Mouse (Mus musculus) hindbrain, embryonic 11.5 days (tissue): Measurements from ENCODE around the gene Zmym6. TPM values are rescaled to one million over a fixed set of nuclear protein-coding genes. Genes with fewer than 3 reads are reported as not detected.

Experiments
- ATAC-seq: fragments of 200-750 bp; cut with Nextera tagmentation; 2 replicates; pipeline ENCODE4 v1.8.0; 2017; ENCODE audit warnings: mild to moderate bottlenecking, moderate TSS enrichment, moderate library complexity; ENCODE audit not compliant: low FRiP score
- DNase-seq: peaks from one replicate; pipeline ENCODE4 v3.0.0-alpha.2; 2015; ENCODE audit warnings: low spot score
- H3K27ac ChIP-seq: fragments of 300-500 bp; sonication (generic); 2 replicates; pipeline ENCODE4 v1.5.1; 2014; ENCODE audit warnings: mild to moderate bottlenecking, low read depth, low read length
- H3K27me3 ChIP-seq: fragments of 300-500 bp; sonication (generic); 2 replicates; pipeline ENCODE4 v1.6.1; 2014; ENCODE audit warnings: mild to moderate bottlenecking, low read length, moderate library complexity, mixed read lengths; ENCODE audit not compliant: control insufficient read depth, insufficient read depth
- H3K36me3 ChIP-seq: fragments of 300-500 bp; sonication (generic); 2 replicates; pipeline ENCODE4 v1.6.1; 2014; ENCODE audit warnings: mild to moderate bottlenecking, low read length, moderate library complexity, mixed read lengths; ENCODE audit not compliant: control insufficient read depth, insufficient read depth
- H3K4me1 ChIP-seq: fragments of 300-500 bp; sonication (generic); replicated peaks from 2 replicates; pipeline ENCODE4 v1.6.1; 2014; ENCODE audit warnings: low read length, mixed read lengths; ENCODE audit not compliant: control insufficient read depth, insufficient read depth
- H3K4me2 ChIP-seq: fragments of 300-500 bp; sonication (generic); replicated peaks from 2 replicates; pipeline ENCODE4 v1.6.1; 2014; ENCODE audit warnings: mild to moderate bottlenecking, low read depth, low read length
- H3K4me3 ChIP-seq: fragments of 300-500 bp; sonication (generic); 2 replicates; pipeline ENCODE4 v1.5.1; 2014; ENCODE audit warnings: low read depth, low read length
- H3K9ac ChIP-seq: fragments of 300-500 bp; sonication (generic); 2 replicates; pipeline ENCODE4 v1.6.1; 2014; ENCODE audit warnings: low read depth, low read length
- H3K9me3 ChIP-seq: fragments of 300-500 bp; sonication (generic); 2 replicates; pipeline ENCODE4 v1.6.1; 2016; ENCODE audit warnings: low read length; ENCODE audit not compliant: control insufficient read depth
- WGBS: fragments of 180-500 bp; shearing (Covaris S2); extraction: QIAGEN DNeasy Blood & Tissue Kit; methylation state at CpG from one replicate; pipeline ENCODE4 v1.1.7; 2014; 5-methylcytosine and 5-hydroxymethylcytosine counted together
- polyA plus RNA-seq: library from polyadenylated mRNA; unstranded; fragments of >200 nt; fragmentation: Nextera tagmentation; extraction: Ambion mirVana; gene quantifications from 2 replicates; pipeline ENCODE4 v1.2.1, GENCODE M21; 2014

The Zmym6 gene
- polyA plus RNA-seq, 1 experiment from 2014 or later, result 27.5 TPM

GRCm38 (mm10) chr4:127054522-127055198, 22.5 kb upstream of the Zmym6 start:
- Histone ChIP-seq H3K4me3 (no peak overlapping the region), H3K27ac (no peak overlapping the region), H3K4me2 (no peak overlapping the region), H3K27me3 (no peaks in the 10 kb centered on the region), H3K4me1 (no peaks in the 10 kb centered on the region), H3K9ac (no peak overlapping the region), H3K36me3 (no peaks in the 10 kb centered on the region), H3K9me3 (no peaks in the 10 kb centered on the region)
- no peak for ATAC-seq
- WGBS, result 80% methylated on average over 7 of the region's 7 CpGs
- DNase-seq, result no peak

- WGBS, result 1% methylated on average over 38 of the region's 38 CpGs
- Histone ChIP-seq H3K27me3 (no peaks in the 10 kb centered on the region), H3K9ac (peak within 1 kb of the TSS; percentile 81), H3K36me3 (no peaks in the 10 kb centered on the region), H3K27ac (peak within 1 kb of the TSS; percentile 42; the same call in 1 of the 2 replicates), H3K9me3 (no peaks in the 10 kb centered on the region), H3K4me3 (peak within 1 kb of the TSS; percentile 84), H3K4me1 (no peaks in the 10 kb centered on the region), H3K4me2 (peak within 1 kb of the TSS; percentile 82)
- peak; percentile 83 for ATAC-seq
- DNase-seq, result peak; percentile 93
Measured at GRCm38 (mm10) chr4:127060585-127061290, 16.4 kb upstream of the Zmym6 start, which contains the start of gene Zmym1. Gene Zmym1 (minus strand): TSS chr4:127061152.

GRCm38 (mm10) chr4:127064051-127064450, 13.1 kb upstream of the Zmym6 start:
- Histone ChIP-seq H3K27me3 (no peaks in the 10 kb centered on the region), H3K4me3 (no peak overlapping the region), H3K4me1 (no peaks in the 10 kb centered on the region), H3K36me3 (no peaks in the 10 kb centered on the region), H3K4me2 (no peak overlapping the region), H3K27ac (no peak overlapping the region), H3K9me3 (no peaks in the 10 kb centered on the region), H3K9ac (no peak overlapping the region)
- 32% methylated on average over 1 of the region's 1 CpGs for WGBS
- DNase-seq (no peak), ATAC-seq (no peak)

DNA sequence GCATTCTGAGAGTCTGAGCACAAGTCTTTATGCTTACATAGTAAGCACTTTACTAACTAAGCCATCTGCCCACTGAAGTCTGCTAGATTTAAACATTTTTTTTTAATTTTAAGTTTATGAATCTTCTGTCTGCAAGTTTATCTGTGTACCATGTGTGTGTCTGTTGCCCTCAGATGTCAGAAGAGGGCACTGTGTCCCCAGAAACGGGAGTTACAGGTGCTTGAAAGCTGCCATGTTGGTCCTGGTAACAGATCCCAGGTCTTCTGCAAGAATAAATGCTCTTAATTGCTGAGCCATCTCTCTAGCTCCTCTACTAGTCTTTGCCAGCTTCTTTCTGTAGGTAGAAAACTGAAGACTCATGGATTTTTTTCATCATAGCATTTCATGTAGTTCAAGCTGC, 2.3 kb upstream of the Zmym6 start:
- Histone ChIP-seq H3K4me1 (no peaks in the 10 kb centered on the region), H3K27ac (no peak overlapping the region), H3K4me3 (no peak overlapping the region), H3K36me3 (no peaks in the 10 kb centered on the region), H3K9me3 (no peaks in the 10 kb centered on the region), H3K9ac (no peak overlapping the region), H3K27me3 (no peaks in the 10 kb centered on the region), H3K4me2 (no peak overlapping the region)
- ATAC-seq (no peak), DNase-seq (no peak)
- WGBS, result 76% methylated on average over 1 of the region's 1 CpGs

DNA sequence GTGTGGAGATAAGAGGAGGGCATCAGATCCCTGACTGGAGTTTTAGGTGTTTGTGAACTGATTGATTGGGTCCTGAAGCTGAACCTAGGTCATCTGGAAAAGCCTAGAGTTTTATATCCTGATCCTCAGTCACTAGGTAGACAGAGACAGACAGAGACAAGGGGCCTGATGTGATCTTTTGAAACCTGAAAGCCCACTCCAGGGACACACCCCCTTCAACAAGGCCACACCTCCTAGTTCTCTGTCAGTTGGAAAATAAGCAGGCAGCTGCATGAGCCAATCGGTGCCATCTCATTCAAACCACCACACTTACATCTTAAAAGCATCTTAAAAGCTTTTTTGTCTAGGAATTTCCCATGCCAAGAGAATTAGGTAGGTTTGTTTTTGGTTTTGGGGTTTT, 3.6 kb downstream of the Zmym6 start:
- no peaks in the 10 kb centered on the region for H3K36me3 ChIP-seq
- H3K9me3 ChIP-seq, result no peaks in the 10 kb centered on the region
- 48% methylated on average over 1 of the region's 1 CpGs for WGBS
- DNase-seq (no peak), ATAC-seq (no peak)
- H3K4me1 ChIP-seq, result no peaks in the 10 kb centered on the region
- no peaks in the 10 kb centered on the region for H3K27me3 ChIP-seq
- no peak overlapping the region for H3K9ac ChIP-seq
- H3K4me2 ChIP-seq, result no peak overlapping the region
- no peak overlapping the region for H3K27ac ChIP-seq
- no peak overlapping the region for H3K4me3 ChIP-seq

DNA sequence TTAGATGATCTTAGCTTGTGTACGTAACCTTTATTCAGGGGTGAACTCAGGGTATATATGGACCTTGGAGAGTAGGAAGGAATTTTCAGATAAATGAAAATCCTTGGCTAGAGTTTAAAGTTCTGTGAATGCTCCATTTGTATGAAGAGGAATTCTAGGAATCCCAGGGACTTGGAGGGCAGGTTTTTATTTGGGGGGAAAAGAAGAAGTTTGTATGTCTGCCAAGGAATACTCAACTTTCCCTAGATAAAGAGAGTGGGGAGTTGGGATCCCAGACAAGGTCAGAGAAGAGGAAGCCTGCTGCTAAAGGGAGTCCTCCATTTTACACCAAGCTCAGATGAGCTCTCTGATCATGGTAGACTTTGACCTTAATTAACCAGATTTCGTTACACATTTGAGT, 5.9 kb downstream of the Zmym6 start:
- Histone ChIP-seq H3K9me3 (no peaks in the 10 kb centered on the region), H3K4me1 (no peaks in the 10 kb centered on the region), H3K4me3 (no peak overlapping the region), H3K4me2 (no peak overlapping the region), H3K27me3 (no peaks in the 10 kb centered on the region), H3K36me3 (no peaks in the 10 kb centered on the region), H3K9ac (no peak overlapping the region), H3K27ac (no peak overlapping the region)
- DNase-seq (no peak), ATAC-seq (no peak)
- WGBS, result 90% methylated on average over 2 of the region's 2 CpGs

DNA sequence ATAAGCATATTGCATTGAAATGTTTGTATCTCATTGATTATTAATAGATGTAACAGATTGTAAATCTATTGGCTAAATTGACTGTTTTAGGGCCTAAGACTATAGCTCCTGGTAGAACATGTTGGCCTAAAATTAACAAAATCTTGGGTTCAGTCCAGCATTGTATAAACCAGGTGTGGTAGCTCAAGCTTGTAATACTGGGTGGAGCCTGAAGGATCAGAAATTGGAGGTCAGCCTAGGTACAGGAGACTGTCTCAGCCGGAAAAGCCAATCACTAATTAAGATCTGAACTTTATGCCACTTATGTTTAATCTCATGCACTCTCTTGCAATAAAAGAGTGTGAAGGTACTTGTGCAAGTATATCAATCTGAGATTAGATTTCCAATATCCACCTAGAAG, 8.6 kb downstream of the Zmym6 start:
- no peak for ATAC-seq

GRCm38 (mm10) chr4:127091188-127091587, 14.0 kb downstream of the Zmym6 start:
- no peaks in the 10 kb centered on the region for H3K9me3 ChIP-seq
- H3K9ac ChIP-seq, result no peak overlapping the region
- H3K27me3 ChIP-seq, result no peaks in the 10 kb centered on the region
- WGBS, result 87% methylated on average over 1 of the region's 1 CpGs
- no peak overlapping the region for H3K4me2 ChIP-seq
- H3K4me3 ChIP-seq, result no peak overlapping the region
- no peak overlapping the region for H3K27ac ChIP-seq
- no peak for DNase-seq
- no peak for ATAC-seq
- no peaks in the 10 kb centered on the region for H3K4me1 ChIP-seq
- no peaks in the 10 kb centered on the region for H3K36me3 ChIP-seq

More for the DNA sequence above, 8.6 kb downstream of the Zmym6 start:
- Histone ChIP-seq H3K9me3 (no peaks in the 10 kb centered on the region), H3K9ac (no peak overlapping the region), H3K4me3 (no peak overlapping the region), H3K27me3 (no peaks in the 10 kb centered on the region), H3K36me3 (no peaks in the 10 kb centered on the region), H3K27ac (no peak overlapping the region), H3K4me2 (no peak overlapping the region), H3K4me1 (no peaks in the 10 kb centered on the region)
- no peak for DNase-seq
- 89% methylated on average over 1 of the region's 1 CpGs for WGBS

DNA sequence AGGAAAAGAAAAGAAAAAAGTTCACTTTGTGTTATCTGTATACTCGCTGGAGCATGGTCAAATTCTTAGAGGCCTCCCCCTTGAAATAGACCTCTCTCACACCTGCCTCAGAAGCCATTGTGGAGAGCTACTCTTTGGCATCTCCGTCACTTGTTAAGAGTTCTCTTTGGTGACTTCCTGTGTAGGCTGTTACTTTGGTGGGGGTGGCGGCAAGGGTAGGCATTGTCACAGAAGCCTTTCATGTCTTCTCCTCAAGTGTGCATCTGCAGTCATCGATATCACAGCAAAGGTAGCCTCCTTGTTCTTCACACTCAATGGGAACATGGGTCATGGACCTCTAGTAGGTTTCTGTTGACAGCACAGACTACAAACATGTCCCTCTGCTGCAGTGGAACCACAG, 17.9 kb downstream of the Zmym6 start:
- Histone ChIP-seq H3K27ac (no peak overlapping the region), H3K4me2 (no peak overlapping the region), H3K9ac (no peak overlapping the region), H3K9me3 (no peaks in the 10 kb centered on the region), H3K4me1 (no peaks in the 10 kb centered on the region), H3K4me3 (no peak overlapping the region), H3K27me3 (no peaks in the 10 kb centered on the region), H3K36me3 (no peaks in the 10 kb centered on the region)
- ATAC-seq (no peak), DNase-seq (no peak)
- 92% methylated on average over 4 of the region's 4 CpGs for WGBS
